Mouse (Mus musculus): ENCODE results near the gene Copb1.

DNA sequence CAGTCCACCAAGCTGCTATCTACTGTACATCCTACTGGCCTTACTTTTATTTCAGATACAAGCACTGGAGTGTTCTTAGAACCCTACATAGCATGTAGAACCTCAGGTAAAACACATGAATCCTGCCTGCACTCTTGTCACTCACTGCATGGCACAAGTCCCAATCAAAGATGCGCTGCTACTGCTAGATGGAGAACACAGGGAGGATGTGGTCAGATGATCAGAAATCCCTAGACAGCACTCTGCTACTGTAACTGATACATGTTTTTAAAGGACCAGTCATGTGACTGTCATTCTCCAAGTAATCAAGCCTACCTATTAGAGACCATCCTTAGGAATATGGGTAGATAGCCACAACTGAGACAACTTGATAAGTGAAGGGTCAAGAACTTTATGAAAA lies 44.7 kb downstream of the Copb1 start:
- TF ChIP-seq CTCF (IDR thresholded peaks at IDR 0.05; ENCODE audit: low read depth, low read length), result no peak
- TF ChIP-seq POLR2A (IDR thresholded peaks at IDR 0.05; ENCODE audit: borderline replicate concordance, low read depth, low read length), result no peak

All from bone marrow macrophage, adult 2 months (primary cell).